Mouse (Mus musculus) monocyte, adult 2 months (primary cell): ENCODE data around the gene Chrm4.

Experiments
- DNase-seq, 2 experiments: peaks; one replicate each; pipeline ENCODE4 v3.0.0; 2022; ENCODE audit warnings: low spot score in 2 of 2, low read depth in 1 of 2

Chrm4 gene

DNA sequence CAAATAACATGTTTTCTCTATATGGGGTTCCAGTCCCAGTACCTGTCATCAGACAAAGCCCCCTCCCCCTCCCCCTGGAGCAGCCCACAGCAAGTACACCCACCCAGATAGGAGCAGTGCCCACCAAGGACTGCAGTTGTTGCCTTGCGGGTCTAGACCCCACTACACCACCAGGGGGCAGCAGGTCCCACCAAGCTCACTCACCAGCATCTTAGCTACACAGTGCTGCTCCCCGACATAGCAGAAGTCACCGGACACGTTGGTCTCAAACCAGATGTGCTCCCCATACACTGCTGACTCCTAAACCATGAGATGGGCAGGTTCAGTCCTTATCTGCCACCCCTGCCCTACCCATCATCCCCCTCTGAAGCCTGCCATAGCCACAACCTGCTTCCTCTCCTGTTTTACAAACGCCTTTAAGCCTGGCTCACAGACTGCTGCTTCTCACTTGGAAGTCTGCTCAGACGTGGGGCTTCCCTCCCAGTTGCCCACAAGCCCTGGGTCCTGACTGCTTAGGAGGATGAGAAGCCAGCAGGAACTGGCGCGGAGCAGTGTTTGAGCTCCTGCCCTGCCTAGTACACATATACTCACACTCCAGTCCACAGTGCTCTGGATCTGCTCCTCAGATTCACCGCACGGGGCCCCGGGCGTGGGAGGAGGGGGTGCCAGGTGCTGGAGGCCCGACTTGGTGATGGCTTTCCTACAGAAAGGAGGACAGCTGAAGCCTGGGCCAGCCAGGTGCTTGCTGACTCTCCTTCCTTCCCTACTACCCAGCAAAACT lies 17.3 kb downstream of the Chrm4 start:
- peak in 1 of 2 experiments; percentile 66 for DNase-seq

DNA sequence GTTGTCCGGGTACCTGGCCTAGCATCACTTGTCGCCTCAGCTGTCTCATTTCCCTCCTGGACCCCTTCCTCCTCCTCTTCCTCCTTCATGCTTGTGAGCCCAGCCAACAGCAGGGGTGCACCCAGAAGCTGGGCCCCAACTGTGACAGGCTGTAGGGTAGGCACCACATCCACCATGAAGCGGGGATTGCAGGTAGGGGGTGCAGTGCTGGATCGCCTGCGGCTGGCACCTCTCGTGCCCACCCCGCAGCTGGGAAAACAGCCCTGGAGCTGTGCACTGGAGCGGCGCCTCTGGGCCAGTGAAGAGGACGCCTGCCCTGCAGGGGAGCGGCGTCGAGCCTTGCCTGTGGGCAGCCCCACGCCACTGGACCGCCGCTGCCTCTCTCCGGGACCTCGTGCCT lies 18.4 kb downstream of the Chrm4 start, which contains the start of gene Gm9821:
Gene Gm9821, plus strand, starts transcription at position 221 of the 400 bp plus-strand sequence.
- no peak for DNase-seq

DNA sequence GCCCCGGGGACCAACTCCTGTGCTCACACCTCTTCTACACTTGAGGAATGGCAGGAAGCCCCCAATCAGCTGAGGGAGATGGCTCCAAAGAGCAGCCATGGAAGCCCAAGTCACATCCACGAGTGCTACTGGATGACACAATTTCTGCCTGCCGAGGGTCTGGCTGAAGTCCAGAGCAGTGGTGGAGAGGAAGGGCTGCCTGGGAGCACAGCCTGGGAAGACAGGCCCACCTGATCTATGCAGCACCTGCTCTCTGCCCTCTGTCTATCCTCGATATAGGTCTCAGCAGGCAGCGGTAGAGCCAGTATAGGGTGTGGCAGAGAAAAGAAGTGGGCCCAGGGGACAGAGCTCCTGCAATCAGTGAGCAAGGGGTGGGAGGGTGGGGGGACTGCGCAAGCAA lies 19.8 kb downstream of the Chrm4 start:
- DNase-seq, result no peak

DNA sequence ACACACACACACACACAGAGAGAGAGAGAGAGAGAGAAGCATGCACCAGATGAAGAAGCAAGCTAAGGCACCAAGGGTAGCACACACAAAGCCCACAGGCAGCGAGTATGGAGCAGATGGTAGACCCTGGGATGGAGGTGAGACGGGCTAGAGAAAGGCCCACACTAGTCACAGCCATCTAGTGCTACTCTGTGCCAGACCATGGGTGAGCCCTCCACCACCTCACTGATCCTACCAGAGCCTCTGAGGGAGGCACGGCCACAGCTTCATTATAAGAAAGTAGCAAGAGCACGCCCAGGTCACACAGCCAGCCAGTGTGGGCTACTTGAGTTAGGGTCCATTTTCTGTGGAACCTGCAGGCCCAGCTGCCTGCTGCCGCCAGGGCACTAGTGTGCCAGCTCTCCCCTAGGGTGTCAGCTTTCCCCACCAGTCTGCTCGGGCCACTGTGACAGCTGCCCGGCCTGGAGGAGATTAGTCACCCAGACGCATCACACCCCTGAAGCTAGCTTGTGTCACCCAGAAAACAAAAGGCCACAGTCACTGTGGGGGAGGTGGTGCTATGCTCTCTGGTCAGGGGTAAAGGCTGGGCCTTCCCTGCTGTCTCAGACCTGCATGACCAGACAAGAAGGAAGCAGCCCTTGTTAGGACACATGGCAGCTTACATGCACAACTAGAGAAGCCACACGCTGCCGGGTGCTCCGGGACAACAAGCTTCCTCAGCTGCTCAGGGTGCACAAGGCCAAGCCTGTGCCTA lies 20.5 kb downstream of the Chrm4 start:
- peak; percentile 67 to 74 for DNase-seq

DNA sequence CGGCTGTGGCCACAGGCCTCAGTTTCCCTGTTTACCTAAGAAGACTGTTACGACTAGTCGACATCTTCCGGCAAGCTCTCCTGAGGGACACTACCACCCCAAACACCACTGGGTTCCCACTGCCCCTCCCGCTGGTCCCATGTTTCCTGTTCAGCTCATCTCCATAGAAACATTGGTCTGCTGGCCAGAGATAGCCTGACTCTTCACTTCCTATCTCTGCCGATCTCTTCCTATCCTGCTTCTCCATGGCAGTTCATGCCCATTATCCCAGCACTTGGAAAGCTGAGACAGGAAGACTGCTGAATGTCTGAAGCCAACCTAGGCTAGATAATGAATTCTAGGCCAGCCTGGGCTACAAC lies 21.1 kb downstream of the Chrm4 start:
- DNase-seq, result peak in 1 of 2 experiments; percentile 23

DNA sequence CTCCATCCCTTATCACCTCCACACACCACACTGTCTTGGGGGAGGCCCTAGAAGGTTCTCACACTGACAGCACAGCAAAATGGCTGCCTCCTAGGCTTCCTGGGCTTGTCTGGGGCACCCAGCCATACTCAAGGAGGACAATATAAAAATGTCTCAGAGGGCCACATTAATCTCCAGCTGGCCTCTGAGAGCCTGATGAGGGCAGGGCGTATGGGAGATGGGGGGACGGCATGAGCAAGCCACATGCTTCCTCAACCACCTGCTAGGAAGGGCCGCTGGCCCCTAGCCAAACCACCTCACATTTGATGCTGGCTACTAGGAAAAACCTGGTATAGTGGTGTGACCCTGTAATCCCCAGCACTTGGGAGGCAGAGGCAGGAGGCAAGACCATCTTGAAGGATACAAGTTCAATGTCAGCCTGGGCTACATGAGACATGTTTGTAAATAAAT lies 21.8 kb downstream of the Chrm4 start:
- no peak for DNase-seq

DNA sequence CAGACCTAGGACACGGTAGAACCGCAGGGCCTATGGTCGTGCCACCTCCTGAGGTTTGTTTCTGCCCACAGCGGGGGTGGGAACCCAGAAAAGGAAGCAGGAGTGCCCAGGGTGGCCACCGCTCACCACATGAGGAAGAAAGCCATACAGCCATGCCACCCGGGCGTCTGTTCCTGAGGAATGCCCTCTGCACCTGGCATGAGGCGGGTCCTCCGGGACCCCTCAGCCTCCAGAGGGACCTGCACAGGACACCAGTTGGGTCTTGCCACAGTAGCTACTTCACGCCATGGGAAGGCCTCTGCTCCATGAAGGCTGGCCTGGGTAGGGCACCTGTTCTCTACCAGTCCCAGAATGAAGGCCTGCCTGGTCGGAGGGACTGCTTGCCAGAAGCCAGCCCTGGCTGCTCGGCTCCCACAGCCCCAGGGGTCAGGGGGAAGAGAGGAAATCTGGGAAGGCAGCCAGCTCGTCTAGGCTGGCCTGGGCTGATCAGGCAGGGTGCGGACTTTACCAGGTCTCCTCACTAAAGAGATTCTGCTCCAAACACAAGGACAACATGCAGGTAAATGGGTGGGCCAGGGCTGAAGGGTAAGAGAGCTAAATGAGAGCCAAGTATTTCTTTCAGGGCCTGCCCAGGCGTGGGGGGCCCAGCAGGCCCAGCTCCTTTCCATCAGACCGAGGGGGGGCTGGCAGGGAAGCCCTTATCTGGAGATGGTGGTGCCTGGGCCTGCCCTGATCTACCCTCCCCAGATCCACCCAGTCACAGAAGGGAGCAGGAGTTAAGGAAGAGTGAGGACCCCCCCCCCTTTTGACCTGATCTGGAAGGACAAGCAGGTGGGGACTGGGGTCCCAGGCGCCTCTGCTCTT lies 22.6 kb downstream of the Chrm4 start:
- peak in 1 of 2 experiments; percentile 28 for DNase-seq

DNA sequence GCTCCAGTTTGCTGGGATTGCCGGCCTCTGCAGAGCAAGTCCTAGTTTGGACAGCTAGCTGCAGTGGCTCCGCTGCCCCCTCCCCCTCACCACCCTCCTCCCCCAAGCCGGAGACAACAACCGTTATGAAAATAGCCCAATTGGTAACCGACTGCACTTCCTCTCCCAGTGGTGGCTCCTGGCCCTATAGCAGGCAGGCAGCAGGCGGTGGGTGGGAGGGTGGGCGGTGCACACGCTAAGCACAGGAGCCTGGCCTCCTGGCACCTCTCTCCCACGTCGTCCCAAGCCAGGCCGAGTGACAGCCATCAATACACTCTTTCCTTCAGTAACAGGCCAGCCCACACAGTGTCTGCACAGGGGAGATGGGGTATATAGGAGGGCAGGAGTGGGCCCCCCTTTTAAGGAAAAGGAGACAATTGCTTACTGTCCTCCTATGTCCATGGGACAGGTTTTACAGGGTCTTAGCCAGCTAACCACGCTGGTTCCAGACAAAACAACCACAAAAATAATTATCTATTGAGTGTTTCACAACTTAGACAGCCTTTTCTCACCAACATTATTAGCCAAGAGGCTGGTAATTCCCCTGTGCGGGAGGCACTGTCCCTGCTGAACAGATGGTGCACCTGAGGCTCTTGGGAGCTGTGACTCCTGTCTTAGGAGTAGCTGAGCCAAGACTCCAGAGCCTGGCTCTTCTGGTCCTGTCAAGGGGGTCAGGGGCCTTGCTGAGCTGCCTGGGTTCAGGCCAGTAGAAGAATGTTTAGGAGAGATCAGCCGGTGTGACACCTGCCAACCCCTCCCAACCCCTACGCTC lies 23.4 kb downstream of the Chrm4 start:
- DNase-seq, result no peak

DNA sequence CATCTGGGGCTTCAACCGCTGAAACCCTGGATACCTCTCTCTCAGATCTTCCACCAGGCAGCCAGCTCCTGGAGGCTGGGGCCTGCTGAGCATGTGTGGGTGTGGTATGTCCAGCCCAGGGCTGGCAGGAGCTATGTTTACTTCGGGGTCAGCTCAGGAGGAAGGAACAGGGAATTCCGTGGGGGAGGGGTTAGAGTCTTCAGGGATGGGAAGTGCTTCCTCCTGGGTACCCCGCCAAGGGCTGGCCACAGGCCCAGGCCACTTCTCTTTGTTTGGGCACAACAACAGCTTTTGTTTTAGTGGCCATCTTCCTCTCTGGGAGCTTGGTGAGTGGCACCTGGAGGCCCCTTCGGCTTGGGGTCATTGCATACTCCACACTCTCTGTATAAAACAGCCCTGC lies 26.8 kb downstream of the Chrm4 start:
- DNase-seq, result no peak

DNA sequence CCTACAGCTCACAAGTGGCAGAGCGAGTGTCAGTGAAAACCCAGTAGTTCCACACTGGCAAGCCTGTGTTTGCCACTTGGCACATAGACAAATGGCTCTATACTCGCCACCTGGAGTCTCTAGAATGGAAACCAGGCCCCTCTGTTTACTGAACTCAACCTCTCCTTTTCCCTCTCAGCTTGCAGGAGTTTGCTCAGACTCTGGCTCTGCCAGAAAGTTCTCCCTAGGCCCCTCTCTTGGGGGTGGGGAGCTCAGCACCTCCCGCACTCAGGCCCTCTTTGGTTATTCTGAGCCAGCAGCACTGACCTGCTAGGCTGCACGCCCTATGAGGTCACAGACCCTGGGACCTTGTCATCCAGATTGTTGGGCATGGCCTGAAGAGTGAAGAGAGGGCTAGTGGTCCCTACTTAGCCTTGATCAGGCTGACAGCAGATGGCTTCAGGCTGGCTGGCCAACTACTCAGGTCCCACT lies 28.1 kb downstream of the Chrm4 start:
- DNase-seq, result no peak

DNA sequence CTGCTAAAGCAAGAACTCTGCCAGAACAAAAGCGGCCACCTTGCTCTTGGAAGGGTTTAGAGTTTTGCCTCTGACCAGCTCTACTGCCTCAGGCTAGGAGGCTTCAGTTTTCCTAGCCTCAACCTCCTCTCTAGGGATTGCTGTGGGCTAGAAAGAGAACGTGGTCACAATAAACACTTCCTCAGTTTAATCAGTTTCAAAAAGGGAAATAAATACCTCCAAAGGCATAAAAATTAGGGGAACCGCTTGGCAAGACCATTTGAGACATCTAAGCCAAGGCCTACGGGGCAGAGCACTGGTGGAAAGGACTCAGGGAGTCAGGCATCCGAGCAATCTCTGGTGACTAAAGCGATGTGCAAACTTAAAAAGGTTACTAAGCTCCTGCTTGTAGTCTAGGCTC lies 28.8 kb downstream of the Chrm4 start:
- no peak for DNase-seq

DNA sequence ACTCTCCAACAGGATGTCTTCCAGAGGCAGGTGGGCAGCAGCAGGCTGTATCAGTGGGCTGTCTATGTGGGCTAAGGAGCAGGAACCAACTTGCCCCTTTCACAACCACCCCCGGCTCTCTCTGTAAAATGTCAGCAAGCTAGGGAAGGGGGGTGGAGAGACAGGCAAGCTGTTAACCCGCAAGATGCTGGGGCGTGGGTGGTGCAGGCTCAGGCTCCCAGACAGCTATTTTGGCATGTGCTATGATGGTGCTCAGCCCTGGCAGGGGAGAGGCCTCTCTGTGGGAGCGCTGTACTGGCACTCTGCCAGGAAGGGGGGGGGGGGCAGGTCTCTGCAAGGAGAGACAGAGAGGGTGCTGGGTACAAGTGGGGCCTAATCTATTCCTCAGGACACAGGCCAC lies 30.0 kb downstream of the Chrm4 start:
- DNase-seq, result no peak

DNA sequence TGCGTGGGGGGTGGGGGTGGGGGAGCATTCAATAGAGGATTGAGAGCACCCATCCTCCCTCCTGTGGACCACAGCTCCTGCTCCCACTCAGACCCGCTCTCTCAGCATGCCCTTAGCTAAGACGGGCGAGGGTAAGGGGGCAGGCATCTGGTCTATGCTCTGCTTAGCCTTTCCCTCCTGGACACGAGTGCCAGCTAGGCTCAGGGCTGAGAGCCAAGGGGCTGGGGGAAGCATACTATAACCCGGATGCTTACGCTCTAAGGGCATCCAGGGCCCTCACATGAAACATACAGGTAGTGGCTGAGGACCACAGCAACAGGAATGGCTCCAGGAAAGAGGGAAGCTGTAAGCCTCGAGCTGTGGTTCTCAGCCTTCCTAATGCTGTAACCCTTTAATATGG lies 31.0 kb downstream of the Chrm4 start:
- no peak for DNase-seq

DNA sequence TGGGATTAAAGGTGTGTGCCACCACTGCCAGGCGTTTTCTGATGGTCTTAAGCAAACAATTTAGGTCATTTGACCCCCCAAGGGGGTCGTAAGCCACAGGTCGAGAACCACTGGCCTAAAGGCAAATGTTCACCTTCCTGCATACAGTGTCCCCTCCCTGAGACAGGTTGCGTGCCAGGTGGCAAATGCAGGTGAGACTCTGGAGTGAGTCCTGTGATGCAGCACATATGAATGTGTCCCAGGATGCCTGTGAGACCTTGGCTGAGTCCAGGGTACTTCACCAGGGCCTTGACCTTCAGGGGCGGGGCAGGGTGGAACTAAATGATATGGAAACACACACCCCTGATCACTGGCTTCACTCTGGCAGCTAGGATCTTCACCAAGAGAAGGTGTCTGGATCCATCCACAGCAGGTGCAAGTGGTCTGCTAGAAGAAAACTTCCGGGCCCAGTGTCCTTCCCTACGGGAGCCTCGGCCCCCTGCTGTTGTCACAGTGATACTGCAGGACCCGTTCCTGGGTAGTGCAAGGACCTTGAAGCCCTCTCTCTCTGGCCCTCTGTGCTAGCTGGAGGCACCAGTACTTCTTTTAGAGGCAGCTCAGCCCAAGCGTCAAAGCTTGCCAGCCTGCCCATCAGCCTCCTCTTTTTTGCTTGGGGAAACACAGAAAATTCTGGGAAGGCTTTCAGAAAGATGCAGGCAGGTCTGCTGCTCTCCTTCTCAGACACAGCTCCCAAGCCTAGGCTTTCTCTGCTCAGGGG lies 31.8 kb downstream of the Chrm4 start:
- no peak for DNase-seq

DNA sequence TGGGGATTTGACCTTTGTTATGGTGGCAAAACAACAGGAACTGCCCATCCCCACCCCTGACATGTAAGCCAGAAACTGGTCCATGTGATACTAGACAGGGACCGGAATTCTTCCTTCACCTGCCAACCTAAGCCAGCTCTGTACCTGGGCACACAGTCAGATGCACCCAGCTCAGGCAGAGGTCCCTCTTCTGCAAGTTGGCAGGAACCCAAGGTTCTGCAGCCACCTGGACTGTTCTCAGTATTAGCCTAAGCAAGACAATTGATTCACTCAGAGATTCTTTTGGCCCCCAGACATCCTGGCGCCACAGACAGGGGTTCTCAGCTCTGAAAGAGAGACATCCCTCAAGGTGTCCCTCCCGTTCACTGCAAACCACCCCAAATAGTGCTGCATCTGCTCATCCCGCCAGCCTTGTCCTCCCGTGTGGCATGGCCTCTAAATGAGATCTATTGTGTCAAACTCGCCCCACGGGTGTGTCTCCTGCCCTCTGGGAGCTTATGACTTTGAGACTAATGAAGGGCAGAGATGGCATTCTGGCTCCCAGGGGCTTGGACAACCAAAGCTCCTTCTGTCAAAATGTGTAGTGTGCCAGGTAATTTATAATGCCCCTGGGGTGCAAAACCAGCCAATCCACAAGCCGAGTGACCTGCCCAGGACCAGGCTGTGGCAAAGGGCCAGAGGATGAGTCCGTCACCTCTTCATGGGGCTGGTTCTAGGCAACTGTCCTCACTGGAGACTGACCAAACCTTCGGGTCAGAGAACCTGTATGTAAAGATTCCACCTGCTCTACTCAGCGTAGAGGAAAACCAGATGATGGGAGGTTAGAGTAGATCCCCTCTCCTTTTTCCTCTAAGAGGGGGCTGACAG lies 32.7 kb downstream of the Chrm4 start:
- no peak for DNase-seq

DNA sequence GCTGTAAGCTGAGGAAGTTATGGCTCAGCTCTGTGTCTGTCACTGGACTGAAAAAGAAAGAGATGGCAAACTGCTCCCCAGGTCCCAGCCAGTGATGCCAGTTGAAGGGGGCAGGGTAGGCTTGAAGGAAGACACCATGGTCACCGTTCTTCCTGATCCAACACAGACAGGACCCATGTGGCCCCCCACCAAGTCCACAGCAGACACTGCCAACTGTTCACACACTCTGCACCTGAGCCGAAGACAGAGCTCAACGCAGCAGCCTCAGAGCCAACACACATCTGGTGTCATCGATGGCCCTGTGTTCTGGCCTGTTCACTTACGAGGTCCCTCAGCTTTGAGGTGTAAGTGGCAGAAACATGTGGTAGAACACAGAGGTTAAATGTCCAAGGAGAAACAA lies 33.4 kb downstream of the Chrm4 start:
- DNase-seq, result no peak

DNA sequence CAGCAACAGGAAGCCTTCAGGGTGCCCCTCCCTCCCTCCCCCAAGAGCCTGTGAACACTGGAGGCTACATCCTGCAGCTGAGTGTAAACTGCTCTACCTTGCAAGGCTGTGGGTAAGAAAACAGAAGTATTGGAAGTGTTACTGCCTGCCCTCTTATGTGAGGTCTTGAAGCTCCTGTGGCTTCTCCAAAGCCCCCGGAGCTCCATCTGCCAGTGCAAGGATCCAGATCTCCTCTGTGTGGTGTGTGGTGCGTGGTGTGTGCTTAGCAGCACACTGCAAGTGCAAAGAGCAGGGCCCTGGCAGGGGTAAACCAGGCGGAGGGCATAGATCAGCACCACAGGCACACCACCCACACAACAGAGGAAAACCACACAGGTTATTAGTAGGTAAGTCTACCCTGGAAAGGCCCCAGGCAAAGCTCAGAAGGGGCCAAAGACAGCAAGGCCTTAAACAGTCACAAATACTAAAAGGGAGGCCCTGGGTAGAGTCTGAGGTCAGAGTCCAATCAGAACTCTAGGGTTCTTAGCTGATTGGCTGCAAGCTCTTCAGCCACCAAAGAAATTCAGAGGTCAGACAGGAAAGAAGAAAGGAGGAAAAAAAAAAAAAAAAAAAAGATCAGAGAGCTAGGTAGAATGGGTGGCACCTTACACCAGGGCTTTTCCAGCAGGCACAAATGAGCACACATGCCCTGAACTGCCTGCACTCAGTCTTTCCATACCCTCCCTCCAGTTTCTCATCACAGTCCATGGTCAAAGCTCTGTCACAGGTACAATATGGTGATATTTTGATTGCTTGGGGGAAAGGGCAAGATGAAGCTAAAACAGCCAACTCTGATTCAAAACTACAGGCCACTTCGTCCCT lies 35.1 kb downstream of the Chrm4 start:
- DNase-seq, result no peak

DNA sequence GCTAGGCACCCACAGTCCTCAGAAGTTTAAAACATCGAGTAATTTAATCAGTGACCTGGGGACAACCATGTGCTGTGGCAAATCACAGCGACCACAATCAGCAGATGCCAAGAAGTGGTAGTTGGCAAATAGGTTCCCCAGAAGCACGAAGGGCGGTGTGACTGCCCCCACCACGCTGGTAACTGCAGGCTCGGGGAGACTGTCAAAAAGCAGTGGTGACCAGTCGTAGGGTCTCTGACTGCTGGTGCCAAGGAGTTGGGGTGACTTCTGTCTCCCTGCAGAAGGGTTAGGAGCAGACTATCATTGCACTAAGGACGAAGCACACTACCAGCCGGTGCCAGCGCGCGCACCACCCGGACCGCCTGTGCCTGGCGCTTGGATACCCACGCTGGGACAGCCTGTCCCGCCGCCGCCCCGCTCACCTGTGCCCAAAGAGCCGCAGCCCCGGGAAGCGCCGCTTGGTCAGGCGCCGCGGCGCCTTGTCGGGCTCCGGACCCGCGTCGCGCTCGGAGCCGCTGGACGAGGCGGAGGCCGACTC lies 35.9 kb downstream of the Chrm4 start:
- DNase-seq, result no peak
